Mouse (Mus musculus): ENCODE results near the gene Ptprg. TPM values are rescaled to one million over a fixed set of nuclear protein-coding genes. Genes with fewer than 3 reads are reported as not detected.
"Not testable (repeated sequence)": the region's sequence is repeated elsewhere in the genome, so short reads cannot be mapped to it uniquely, and the experiment has no call there.

Ptprg gene
- total RNA-seq, 4 experiments from 2014 or later, result 13.3 to 22.4 (median 19.1) TPM

DNA sequence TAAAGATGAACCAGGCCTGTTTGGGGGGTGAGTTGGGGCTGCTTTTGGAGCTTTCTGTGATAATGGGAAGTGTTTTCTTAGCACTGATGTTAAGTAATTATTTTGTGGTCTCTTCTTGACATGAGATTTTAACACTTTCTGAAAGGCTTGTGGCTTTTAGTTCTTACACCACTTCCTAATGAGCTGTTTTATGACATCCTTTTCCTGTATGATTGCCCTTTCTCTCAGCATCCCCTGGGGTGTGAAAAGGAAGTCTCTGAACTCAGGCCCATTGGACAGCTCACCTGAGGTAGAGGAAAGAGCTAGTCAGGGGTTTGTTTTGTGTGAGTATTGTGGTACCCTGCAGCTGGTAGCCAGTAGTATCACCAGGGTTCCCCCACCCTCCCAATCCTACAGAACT, 179.0 kb downstream of the Ptprg start:
- DNase-seq (ENCODE audit: low spot score in 2 of 2), result no peak

DNA sequence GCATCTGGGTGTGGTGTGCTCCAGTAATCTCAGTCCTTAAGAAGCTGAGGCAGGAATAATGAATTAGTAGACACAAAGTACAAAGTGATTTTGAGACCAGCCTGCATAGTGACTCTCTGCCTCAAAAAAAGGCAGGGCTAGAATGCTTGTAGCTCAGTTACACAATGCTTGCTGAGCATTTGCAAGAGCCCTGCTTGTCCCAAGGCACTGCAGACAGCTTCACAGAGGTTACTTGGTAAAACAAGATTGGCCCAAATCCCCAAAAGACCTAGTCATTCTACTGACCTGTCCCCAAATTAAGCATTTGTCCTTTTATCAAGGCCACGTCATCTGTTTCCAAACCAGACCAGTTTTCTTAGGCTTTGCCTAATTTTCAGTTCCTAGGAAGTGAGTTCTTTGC, 190.4 kb downstream of the Ptprg start:
- no peak for DNase-seq (ENCODE audit: low spot score in 2 of 2)

DNA sequence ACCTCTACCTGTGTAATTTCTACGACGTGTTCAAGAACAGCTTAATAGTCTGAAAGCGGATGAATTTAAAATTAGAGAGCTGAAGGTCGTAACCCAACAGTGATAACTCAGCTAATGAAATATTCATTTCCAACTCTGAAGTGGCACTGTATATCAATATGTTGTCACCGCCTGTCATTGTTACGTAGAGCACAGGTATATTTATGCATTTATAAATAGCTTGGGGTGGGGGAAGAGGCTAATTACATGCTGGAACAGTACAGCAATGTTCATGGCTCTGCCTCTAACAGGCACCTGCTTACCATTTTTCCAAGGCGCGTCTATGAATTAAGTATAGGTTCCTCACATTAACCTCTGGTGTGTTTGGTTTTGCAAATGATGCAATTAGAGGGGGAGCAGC, 199.3 kb downstream of the Ptprg start:
- no peak for DNase-seq (ENCODE audit: low spot score in 2 of 2)

DNA sequence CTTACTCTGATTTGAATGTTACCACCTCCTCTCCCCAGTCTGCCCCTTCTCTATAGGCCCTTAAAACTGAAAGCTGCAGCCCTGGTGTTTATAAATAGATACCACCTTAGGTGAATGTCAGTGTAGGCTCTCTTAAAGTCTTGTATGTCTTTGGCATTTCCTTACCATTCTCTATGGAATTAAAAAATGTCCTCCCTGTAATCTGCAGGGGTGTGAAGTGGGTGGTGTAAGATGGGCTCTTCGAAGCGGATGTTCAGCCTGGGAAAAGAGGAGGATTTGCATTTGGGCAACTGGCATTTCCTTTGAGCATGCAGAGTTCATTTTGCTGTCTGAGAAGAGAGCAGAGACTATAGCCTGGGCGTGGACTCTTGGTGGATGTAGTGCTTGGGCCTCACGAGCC, 201.3 kb downstream of the Ptprg start:
- DNase-seq (ENCODE audit: low spot score in 2 of 2), result no peak

DNA sequence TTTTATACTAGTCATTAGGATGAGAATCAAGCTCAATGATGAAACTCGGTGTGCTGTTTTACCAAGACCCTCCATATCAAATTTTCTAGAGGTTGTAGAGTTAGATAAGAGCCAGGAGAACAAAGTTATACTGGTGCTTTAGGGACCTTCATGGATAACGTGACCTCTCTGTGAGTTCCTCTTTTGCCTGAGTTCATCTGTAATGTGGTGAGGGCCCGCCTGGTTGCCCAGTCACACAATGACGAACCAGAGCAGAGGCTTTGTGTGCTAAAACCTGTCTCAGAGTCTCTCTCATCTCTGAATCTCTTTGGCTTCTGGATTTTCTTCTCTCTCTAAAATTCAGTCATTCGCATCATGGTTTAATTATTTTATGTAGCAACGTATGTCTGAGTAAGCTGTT, 204.9 kb downstream of the Ptprg start:
- DNase-seq (ENCODE audit: low spot score in 2 of 2), result no peak

DNA sequence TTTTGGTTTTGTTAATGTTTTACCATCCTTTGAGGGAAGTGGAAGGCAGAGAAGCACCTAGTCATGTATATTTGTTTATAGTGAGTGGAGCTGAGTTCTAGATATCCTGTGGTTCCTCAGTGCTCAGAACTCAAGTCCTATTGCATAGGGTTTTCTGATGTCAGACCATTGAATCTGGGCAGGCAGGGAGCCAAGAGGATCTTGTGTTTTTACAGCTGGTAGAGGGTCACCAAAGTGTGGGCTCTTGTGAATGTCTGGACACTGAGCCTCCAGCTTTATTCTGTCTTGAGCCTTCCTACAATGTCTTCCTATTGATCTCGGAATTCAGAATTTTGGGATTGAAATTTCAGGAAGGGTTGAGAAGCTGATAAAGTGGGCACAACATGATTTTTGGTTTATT, 206.0 kb downstream of the Ptprg start:
- no peak for DNase-seq (ENCODE audit: low spot score in 2 of 2)

DNA sequence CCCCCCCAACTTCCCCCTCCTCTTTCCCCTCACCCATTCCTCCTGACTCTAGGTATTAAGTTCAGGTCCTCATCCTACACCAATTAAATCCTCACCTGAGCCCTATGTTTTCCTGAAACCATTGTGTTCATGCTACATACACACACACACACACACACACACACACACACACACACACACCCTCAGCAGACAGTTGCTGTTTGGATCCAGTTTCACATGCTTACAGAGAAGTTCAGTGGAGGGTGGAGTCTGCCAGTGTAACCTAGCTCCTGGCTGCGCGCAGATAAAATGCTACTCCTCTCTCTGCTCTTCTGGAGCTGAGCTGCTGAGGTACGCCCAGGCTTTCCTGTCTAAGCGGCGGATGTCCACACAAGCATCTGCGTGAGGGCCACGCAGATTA, 209.7 kb downstream of the Ptprg start:
- no peak for DNase-seq (ENCODE audit: low spot score in 2 of 2)

DNA sequence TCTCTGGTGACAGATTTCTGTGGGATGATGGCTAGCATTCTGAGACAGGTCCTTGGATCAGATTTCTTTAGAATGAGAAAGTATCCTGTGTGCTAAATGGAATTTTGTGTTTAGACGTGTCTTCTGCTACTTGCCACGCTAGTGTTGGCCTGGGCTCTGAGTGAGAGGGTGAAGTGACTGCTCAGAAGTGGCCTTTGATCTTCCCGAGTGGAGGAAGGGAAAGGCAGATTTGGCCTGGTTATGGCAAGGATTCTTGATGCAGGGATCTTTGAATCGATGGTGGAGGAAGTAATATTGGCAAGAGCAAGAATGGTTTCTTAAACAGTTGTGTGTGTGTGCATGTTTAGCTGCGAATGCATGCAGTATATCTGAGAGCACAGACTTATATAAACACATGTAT, 219.4 kb downstream of the Ptprg start:
- DNase-seq (ENCODE audit: low spot score in 2 of 2), result no peak

DNA sequence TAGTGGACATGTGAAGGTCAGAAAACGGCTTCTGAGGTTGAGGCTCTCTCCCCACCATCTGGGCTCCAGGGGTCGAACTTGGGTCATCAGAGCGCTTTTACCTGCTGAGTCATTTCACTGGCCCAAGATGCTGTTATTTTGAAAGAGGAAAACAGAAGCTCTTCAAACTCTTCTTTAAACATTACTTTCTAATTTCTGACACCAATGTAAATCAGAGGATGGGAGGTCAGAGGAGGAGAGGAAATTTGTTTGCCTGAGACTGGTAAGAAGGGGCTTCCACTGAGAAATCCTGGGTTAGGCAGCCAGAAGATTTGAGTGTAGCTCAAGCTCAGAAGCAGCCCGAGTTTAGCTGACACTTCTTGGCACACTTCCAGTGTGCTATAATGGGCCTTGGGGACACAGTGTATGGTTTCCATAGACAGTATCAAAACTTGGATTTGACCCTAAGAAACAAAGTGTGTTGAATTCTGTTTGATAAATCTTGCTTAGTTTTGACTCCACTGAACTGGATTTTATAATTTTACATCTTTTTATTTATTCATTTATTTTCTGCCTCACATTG, 221.2 kb downstream of the Ptprg start:
- DNase-seq (ENCODE audit: low spot score in 2 of 2), result no peak

DNA sequence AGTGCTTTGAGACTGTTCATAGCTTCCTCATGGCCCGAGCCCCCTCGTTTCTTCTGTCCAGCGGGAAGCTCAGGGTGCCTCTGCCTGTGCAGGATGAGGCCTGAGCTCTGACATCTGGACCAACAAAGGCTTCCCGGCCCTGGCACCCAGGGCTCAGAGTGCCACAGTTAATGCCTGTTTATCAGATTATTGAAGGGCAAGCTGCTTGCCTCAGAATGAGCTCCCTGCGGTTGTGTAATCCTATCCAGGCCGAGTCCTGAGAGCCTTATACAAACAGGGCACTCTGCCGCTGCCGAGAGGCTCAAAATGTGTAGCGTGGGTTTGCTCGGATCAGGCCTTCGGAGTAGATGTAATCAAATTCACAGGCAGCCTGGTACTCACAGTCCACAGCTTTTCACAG, 221.9 kb downstream of the Ptprg start:
- peak; percentile 24 to 44 for DNase-seq (ENCODE audit: low spot score in 2 of 2)

DNA sequence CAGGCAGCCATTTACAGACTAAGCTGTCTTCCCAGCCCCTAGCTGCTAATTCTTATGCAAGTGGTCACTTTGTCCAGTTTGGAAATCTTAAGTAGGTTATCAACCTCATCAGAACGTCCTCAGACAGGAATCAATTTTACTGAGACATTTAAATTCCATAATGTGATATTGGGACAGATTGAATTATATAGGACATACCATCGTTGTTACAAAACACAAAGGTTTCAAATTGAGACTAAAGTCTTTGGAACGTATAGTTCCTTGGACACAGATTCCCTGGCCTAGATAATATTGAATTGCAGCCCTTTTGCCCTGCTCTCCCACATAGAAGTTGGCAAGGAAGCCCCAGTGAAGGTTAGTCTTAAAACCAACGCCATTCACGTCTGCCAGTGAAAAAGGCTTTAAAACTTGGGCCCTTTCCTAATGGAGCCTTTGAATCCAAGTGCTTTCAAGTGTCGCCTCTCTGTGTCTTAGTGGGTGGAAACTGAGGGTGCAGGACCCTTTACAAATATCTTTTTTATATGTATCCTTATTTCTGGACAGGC, 222.7 kb downstream of the Ptprg start:
- DNase-seq (ENCODE audit: low spot score in 2 of 2), result no peak

DNA sequence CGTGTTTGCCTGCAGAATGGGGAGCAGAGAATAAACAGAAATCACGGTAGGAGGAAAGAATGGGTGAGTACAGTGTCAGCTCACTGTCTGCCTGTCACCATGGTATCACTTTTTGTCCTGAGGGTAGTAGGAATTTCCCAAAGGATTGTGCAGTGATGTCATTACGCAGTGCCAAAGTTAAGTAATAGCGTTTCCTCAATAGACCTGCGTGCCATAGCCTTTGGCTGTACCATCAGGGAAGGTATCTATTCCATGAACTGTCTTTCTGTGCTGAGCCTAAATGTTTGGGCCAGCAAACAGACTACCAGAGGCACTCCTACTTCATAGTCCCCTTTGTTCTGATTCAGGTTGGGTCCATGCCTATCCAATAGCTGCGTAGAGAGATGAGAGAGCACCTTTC, 223.2 kb downstream of the Ptprg start:
- DNase-seq (ENCODE audit: low spot score in 2 of 2), result no peak

DNA sequence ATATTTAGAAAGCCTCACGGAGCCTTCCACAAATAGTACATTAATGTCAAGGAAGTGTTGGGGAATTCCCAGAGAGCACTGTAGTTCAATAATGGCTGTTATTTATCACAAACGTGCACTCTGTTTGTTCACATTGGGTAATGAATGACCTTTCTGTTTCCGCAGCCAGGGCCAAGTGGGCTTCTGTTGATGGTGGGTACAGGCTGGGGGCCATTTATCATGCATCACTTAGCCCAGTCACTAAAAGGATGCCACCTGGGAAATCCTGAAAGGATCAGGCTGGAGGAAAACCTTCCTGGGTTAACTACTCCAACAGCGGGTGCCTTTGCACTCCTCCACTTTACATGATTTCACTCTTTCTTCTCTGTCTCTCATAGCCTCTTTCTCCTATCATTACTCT, 237.9 kb downstream of the Ptprg start:
- no peak for DNase-seq (ENCODE audit: low spot score in 2 of 2)

DNA sequence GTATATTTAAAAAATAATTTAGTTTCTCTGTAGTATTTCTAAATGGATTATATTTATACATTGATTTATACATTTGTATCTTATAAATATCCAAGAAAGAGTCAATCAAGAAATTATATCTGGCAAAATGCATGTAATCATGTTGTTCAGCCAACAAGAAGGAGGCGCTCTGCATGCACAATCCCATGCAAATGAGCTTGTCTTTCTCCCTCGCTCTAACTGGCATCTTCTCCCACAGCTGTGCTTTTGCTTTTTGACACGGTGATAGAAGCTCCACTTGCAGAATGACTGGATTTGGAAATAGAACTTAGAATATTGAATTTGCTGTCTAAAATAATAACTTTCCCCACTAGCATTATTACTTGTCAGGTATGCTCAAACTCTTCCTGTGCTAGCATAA, 240.5 kb downstream of the Ptprg start:
- DNase-seq (ENCODE audit: low spot score in 2 of 2), result no peak

DNA sequence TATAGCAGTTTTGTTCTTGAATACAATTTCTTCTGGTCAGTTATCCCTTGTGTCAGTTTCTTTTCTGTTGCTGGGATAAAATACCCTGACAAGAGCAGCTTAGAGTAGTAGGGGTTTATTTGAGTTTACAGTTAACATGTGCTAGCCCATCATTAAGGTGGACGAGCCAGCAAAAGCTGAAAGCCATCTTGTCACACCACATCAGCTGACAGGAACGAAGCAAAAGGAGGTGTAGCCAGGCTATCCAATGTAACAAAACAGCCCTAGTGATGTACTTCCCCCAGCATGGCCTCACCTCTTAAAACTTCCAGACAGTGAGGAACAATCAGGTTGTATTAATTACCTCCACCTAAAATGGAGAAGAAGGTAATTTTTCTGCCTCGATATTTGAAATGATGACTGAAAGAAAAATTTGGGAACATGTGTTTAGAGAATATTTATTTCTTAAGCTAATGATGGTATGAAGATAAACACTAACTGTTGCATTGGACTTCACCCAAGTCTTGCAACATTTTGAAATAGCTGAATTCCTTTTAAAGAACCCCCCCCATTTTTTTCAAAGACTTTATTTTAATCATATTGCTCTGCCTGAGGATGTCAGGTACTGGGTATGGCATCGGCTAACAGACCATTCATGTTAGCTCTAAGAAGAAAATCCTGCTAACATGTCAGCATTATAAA, 249.2 kb downstream of the Ptprg start:
- DNase-seq (ENCODE audit: low spot score in 2 of 2), result no peak

DNA sequence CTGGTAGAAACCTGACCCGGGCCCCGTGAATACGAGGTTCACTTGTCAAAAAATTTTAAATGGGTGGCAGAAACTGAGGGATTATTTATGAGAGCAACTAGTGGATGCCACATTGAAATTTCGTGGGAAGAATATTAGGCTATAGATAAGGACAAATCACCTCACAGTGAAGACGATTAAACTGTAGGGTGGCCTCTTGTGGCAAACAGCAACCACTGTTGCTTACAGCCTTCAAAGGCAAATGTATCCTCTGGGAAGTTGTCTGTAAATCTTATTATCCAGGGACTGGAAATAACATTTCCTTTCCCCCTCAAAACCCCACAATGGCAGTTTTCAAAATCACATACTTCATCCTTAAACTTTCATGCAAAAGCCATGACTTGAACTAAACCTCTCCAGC, 253.3 kb downstream of the Ptprg start:
- no peak for DNase-seq (ENCODE audit: low spot score in 2 of 2)

DNA sequence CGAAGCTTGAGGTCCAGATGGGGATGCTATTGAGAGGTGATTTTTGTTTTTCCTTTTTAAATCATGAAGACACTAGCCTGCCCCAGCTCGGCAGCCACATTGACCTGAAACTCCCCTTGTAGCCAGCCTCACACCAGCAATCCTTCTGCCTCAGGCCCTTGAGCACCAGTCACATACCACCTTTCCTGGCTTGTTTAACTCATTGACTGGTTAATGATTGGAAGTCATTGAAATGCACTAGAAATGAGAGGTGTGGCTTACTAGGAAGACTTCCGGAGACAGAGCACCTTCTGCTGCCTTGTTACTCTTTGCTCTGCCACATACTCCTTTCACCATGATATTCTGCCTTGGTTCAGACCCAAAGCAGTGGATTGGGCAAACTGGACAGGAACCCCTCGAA, 254.1 kb downstream of the Ptprg start:
- no peak for DNase-seq (ENCODE audit: low spot score in 2 of 2)

DNA sequence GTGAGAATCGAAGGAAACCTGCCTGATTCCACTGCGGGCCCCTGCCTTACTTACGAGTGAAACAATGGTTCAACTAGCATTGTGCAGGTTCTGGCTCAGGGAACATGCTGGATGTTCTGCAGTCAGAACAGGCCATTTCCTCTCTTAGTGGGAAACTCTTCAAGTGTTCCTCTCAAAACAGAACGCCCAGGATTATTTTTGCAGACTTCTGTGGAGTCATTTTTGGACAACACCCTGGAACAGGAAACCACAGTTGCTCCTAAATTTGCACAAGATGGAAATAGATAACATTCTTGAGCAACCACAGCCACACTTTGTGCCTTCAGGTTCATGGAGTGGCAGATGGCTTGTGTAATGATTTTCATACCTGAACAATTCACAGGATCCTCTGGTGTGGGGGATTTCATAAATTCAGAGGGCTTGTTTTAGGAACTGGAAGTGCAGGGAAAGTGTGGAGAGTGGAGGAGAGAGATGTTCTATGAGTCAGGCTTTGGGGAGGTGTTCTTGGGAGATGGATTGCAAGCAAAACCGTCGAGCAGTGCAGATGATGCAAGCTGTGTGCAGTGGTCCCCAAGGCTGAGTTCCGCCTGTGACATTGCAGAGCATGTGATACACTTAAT, 257.9 kb downstream of the Ptprg start:
- no peak for DNase-seq (ENCODE audit: low spot score in 2 of 2)

DNA sequence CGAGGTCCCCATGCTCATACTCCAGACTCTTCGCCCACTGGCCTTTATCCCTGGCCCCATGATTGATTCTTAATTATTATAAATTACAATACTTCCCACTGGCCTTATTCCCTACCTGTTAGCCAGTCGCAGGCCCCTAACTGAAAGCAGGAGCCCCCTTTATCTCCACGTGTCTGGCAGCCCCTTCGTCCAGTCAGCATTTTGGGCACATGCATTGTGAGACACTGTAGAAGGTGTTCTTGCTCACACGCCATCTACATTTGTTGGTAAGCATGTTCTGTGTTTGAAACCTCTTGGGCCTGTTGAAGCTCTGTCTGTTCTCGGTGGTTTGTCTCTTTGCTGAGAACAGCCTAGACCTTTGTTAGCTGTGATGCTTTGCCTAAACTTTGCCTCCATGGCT, 259.0 kb downstream of the Ptprg start:
- no peak for DNase-seq (ENCODE audit: low spot score in 2 of 2)

DNA sequence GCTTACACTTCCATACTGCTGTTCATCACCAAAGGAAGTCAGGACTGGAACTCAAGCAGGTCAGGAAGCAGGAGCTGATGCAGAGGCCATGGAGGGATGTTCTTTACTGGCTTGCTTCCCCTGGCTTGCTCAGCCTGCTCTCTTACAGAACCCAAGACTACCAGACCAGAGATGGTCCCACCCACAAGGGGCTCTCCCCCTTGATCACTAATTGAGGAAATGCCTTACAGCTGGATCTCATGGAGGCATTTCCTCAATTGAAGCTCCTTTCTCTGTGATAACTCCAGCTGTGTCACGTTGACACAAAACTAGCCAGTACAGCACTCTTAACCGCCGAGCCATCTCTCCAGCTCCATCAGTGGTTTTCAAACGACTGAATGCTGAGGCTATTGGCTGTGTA, 261.5 kb downstream of the Ptprg start:
- not testable (repeated sequence) for DNase-seq (ENCODE audit: low spot score in 2 of 2)

DNA sequence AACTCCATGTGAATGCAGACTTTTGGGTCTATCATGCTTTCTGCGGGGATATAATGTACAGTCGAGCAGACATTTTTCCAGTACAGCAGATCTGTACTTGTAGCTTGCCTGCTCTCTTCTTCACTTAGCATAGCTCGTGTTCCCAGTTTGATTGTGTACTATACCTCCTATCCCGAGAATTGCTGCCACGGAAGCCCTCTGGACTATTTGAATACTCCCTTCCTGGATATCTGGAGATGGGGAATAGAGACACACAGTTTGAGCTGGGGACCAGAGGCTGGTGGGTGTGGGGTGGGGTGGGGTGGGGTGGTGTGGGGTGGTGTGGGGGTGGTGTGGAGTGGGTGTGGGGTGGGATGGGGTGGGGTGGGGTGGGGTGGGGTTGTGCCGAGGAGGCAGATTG, 263.9 kb downstream of the Ptprg start:
- DNase-seq (ENCODE audit: low spot score in 2 of 2), result no peak

DNA sequence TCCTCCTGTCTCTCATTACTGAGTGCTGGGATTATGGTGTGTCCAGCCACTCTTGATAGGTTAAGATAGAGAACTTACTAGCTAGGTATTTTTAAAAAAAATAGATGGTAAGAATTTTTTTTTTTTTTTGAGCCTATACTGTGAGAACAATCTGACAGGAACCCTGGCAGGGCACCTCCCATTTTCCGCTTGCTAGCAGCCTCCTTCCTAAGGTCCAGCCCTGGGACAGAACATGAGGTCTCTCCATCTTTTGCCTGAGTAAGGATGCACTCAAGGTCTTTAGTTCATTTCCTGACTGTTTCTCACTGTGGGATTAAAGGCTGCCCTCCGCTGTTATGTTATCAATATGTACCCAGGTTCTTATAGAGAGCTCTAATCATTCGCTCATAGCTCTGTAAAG, 264.7 kb downstream of the Ptprg start:
- no peak for DNase-seq (ENCODE audit: low spot score in 2 of 2)

DNA sequence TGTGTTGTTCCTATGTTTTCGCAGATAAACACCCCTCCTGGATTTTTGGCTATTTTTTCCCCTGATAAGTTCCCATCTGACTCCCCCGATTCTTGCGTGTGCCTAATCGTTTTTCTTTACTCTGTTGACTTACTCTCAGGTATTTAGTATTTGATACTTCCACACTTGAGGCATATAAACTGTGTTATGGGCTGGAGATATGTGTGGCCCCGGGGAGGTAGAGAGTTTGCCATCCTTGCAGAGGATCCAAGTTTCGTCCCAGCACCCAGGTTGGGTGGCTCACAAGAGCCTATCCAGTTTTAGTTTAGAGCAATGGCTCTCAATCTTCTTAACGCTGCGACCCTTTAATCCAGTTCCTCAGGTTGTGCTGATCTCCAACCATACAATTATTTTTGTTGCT, 265.4 kb downstream of the Ptprg start:
- no peak for DNase-seq (ENCODE audit: low spot score in 2 of 2)
